Mouse (Mus musculus) WW6 (cell line): ENCODE measurements at regions not wholly inside any gene's neighbourhood (a gene's known extent, or its start where the extent isn't known, plus 50 kb on each side); places are given as distances from the start of the nearest gene placed in this dataset.

Source experiments
- DNase-seq: peaks from one replicate; pipeline ENCODE4 v3.0.0-alpha.2; 2013; ENCODE audit warnings: low read depth, low spot score

GRCm38 (mm10) chr19:26037270-26037669 lies 365.1 kb downstream of the Dmrt2 start:
- DNase-seq, result peak; percentile 7

DNA sequence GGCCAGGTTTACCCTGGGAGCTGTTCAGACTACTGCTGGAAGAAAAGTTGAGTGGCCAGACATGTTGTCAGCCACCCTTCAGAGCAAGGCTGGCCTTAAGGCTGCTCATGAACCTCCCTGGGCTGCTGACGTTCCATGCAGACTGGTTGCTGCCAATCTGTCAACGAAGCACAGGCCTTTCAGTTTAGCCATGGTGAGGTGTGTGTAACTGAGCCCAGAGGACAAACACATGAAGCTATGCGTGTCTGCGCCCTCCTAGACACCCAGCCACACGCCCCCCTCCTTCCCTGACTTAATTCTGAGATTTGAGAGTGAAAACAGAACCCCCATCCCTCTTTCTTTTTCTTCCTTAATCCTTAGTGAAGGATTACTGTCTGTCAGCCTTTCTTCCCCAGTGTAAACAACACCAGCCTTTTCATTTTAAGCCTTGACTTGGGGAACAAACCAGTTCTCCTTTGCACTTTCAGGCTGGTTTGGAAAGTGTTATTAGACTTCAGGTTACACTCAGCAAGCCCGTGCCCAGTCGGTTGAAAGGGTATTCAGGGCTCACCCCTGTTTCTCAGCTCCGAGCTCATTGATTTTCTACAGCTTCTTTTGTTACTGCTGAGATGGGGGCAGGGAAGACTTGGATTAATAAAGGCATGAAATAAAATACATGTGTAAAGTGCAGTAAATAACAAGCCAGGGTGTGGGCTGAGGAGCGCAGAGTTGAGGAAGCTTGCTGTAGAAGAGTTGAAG lies 379.4 kb downstream of the Dmrt2 start:
- no peak for DNase-seq

GRCm38 (mm10) chr19:26059668-26060067 lies 387.5 kb downstream of the Dmrt2 start:
- no peak for DNase-seq

GRCm38 (mm10) chr19:26068553-26068952 lies 396.3 kb downstream of the Dmrt2 start:
- DNase-seq, result no peak

- DNase-seq, result no peak
Observed at GRCm38 (mm10) chr19:26069908-26070307, 397.7 kb downstream of the Dmrt2 start.

DNA sequence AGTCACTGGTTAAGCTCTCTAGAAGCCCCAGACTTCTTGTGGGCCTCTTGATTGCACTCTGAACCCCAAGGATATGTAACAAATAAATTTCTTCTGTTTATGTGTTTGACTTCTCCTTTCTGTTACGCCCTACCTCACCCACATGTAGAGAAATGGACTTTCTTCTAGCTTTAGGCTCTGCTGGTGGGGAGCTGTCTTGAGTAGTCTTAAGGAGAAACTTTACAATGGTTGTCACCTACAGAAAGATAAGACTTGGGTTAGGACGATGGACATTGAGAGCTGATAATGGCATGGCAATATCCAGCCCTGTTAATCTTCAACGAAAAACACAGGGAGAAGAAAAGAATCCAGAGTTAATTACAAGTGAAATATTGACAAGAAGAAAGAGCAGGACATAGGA lies 416.1 kb downstream of the Dmrt2 start:
- DNase-seq, result no peak

- DNase-seq, result no peak
Observed at GRCm38 (mm10) chr19:26091386-26091785, 419.2 kb downstream of the Dmrt2 start.

GRCm38 (mm10) chr19:26093844-26094243 lies 421.6 kb downstream of the Dmrt2 start:
- DNase-seq, result no peak

- DNase-seq, result no peak
Observed at GRCm38 (mm10) chr19:26114326-26114725, 442.1 kb downstream of the Dmrt2 start.

DNA sequence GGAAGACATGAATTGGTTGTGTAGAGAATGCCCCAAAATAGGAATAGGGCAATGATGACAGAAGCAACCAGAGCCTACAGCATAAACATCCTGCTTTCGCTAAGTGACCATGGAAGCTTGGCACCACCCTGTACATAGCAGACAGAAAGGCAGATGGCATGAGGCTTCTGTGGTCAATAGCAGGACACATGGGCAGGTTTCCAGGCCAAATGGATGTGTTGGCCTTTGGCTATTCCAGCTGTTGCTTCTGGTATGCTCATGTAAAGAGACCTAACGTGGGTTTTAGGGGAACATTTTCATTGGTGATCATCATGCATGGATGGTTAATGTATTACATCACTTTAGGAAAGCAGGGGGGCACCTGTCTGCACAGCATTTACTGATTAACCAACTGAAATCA lies 456.2 kb downstream of the Dmrt2 start:
- no peak for DNase-seq

DNA sequence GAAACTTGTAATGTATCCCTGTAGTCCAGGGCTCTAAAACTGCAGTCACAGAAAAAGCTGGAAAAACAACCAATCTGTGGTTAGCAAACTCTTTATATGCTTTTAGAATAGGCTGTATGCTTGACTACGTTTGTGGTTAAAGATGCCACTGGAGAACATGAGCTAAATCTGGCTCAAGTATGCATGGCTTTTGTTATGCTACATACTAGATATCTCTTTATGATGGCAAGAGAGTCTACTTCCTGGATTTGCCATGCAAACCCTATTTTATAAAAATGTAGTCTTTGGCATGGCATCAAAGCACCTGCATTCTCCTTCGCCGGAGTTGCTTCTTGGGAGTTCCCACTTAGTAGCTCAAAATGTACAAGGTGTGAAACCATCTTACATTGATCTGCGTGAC lies 462.2 kb downstream of the Dmrt2 start:
- no peak for DNase-seq

DNA sequence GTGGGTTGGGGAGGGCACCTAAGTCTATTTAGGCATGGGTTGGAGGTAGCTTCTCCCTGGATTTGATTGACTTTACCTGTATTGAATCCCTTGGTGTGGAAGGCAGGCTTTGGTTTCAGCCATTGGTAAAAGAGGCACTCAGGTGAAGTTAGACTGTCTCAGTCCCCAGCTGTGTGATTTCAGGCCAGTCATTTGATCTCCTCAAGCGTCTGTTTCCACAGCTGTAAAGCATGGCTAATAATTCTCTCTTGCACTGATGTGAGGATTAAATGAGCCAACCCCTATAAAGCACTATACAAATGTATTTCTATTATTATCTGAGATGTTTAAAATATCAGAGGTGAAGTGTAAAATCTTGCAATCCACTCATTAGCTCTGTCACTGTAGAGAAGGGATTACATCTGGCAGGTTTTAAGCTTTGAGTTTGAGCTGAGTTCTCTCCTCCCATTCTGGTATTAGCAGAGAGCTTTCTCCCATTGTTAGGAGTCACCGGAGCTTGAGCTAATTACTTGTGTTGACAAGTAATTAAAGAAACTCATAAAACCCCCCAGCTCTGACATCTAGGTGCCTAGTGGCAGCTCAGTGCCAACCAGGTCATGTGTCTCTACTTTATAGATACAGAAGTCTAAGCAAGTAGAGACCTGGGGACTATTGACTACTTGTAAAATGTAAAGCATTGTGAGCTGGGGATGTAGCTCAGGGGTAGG lies 463.3 kb downstream of the Dmrt2 start:
- DNase-seq, result no peak

DNA sequence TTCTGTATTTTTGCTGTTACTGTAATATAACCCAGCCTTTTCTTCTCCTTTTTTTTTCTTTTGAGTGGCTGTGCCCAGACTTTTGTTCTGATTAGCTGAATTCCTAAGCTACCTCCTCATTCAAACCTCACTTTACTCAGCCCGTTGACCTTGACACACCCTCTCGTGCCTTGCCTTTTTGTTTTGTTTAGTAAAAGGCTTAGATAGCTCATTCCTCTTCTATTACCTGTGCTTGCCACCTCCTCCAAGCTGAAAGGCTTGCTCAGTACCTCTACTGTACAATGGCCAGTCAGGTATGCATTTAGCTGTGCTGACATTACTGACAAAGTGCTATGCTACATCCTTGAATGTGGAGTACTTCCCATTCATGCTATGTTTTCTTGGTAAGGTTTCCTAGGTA lies 464.2 kb upstream of the Smarca2 start:
- peak; percentile 40 for DNase-seq

GRCm38 (mm10) chr19:26143539-26143938 lies 461.3 kb upstream of the Smarca2 start:
- DNase-seq, result no peak

GRCm38 (mm10) chr19:26151216-26151615 lies 453.6 kb upstream of the Smarca2 start:
- DNase-seq, result no peak

DNA sequence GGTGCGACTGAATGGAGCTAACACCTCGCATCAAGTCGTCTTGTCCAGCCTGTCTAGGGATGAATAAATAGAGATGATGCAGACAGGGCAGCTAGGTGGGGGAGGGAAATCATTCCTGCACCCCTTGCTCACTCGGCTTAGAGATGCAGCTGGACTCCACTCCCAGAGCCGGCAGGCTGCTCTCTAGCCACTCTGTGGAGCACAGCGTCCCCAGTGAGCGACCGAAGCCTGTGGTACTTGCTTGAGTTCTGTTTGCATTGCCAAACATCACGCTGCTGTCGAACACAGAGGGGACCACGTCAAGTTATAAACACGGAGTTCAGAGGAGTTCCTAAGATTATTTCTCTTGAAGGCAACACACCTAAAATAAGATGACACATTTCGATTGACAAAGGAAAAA lies 439.9 kb upstream of the Smarca2 start:
- no peak for DNase-seq

GRCm38 (mm10) chr19:26181774-26182173 lies 423.1 kb upstream of the Smarca2 start:
- DNase-seq, result no peak

DNA sequence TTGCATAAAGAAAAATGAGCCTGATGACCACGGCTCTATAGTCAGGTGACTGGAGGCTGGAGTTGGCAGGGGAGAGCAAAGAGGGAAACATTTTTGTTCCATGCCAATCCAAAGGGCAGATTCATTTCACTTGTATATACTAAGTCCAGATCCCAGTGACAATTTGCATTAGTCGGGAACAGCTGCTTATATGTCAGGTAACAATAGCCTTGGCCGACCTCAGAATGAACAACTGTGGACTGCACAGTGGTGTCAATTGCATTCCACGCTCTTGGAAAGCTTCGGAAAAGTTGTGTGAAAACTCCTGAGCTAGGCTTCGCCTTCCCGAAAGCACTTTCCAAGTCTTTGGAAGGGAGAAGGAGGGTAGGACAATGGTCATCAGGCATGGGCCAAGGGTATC lies 419.8 kb upstream of the Smarca2 start:
- no peak for DNase-seq

- no peak for DNase-seq
Observed at GRCm38 (mm10) chr19:26190803-26191202, 414.0 kb upstream of the Smarca2 start.

GRCm38 (mm10) chr19:26193664-26194063 lies 411.2 kb upstream of the Smarca2 start:
- DNase-seq, result no peak

- DNase-seq, result no peak
Observed at GRCm38 (mm10) chr19:26208760-26209159, 396.1 kb upstream of the Smarca2 start.

DNA sequence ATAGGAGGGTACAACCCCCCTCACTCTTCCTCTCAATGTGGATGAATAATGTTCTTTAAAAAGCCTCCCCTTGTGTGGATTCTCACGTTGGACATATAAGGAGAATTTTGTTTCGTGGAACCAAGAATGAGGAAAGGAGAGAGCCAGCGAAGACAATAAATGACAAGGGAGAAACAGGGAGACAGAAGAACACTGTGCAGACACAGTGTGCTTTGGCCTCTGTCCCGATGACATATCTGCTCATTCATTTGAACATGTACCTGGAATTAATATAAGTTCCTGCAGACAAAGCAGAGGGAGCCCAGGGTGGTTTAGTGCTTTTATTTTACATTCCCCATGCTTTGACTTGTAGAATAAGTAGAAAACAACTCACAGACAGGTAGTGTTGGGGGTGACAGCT lies 370.3 kb upstream of the Smarca2 start:
- DNase-seq, result no peak

- no peak for DNase-seq
Observed at GRCm38 (mm10) chr19:26244067-26244466, 360.8 kb upstream of the Smarca2 start.
